Mouse (Mus musculus) forebrain, embryonic 15.5 days (tissue): ENCODE data around the gene Vps13d. TPM values are rescaled to one million over a fixed set of nuclear protein-coding genes. Genes with fewer than 3 reads are reported as not detected.

Experiments
- ATAC-seq: fragments of 200-750 bp; cut with Nextera tagmentation; replicated peaks from 2 replicates; pipeline ENCODE4 v1.8.0; 2017; ENCODE audit warnings: mild to moderate bottlenecking, moderate TSS enrichment, moderate library complexity
- H3K27ac ChIP-seq: fragments of 300-500 bp; sonication (generic); replicated peaks from 2 replicates; pipeline ENCODE4 v1.5.1; 2015; ENCODE audit warnings: mild to moderate bottlenecking, inconsistent platforms
- H3K27me3 ChIP-seq: fragments of 300-500 bp; sonication (generic); 2 replicates; pipeline ENCODE4 v1.6.1; 2015; ENCODE audit warnings: inconsistent platforms
- H3K36me3 ChIP-seq: fragments of 300-500 bp; sonication (generic); 2 replicates; pipeline ENCODE4 v1.6.1; 2015; ENCODE audit warnings: mild to moderate bottlenecking, inconsistent platforms
- H3K4me1 ChIP-seq: fragments of 300-500 bp; sonication (generic); 2 replicates; pipeline ENCODE4 v1.6.1; 2015; ENCODE audit warnings: inconsistent platforms
- H3K4me2 ChIP-seq: fragments of 300-500 bp; sonication (generic); replicated peaks from 2 replicates; pipeline ENCODE4 v1.6.1; 2015; ENCODE audit warnings: mild to moderate bottlenecking, inconsistent platforms
- H3K4me3 ChIP-seq: fragments of 300-500 bp; sonication (generic); 2 replicates; pipeline ENCODE4 v1.5.1; 2015; ENCODE audit warnings: mild to moderate bottlenecking, inconsistent platforms
- H3K9ac ChIP-seq: fragments of 300-500 bp; sonication (generic); replicated peaks from 2 replicates; pipeline ENCODE4 v1.6.1; 2015; ENCODE audit warnings: mild to moderate bottlenecking, inconsistent platforms
- H3K9me3 ChIP-seq: fragments of 300-500 bp; sonication (generic); 2 replicates; pipeline ENCODE4 v1.6.1; 2016; ENCODE audit warnings: inconsistent platforms
- WGBS: fragments of 180-500 bp; shearing (Covaris S2); methylation state at CpG from one replicate; pipeline ENCODE4 v1.1.7; 2015; ENCODE audit warnings: mixed read lengths; 5-methylcytosine and 5-hydroxymethylcytosine counted together
- polyA plus RNA-seq: library from polyadenylated mRNA; unstranded; fragments of >200 nt; fragmentation: Nextera tagmentation; extraction: Ambion mirVana; gene quantifications from 2 replicates; pipeline ENCODE4 v1.2.1, GENCODE M21; 2015

The Vps13d gene
- polyA plus RNA-seq, 1 experiment from 2014 or later = 9.4 TPM

GRCm38 (mm10) chr4:144969030-144969429 lies 225.8 kb downstream of the Vps13d start:
- H3K4me1 ChIP-seq = no peaks in the 10 kb centered on the region
- ATAC-seq = no peak
- no peaks in the 10 kb centered on the region for H3K36me3 ChIP-seq
- WGBS = 72% methylated on average over 6 of the region's 6 CpGs
- no peak overlapping the region for H3K4me3 ChIP-seq
- H3K4me2 ChIP-seq = no peak overlapping the region
- H3K9me3 ChIP-seq = no peaks in the 10 kb centered on the region
- no peaks in the 10 kb centered on the region for H3K27me3 ChIP-seq
- no peak overlapping the region for H3K27ac ChIP-seq
- H3K9ac ChIP-seq = no peak overlapping the region

GRCm38 (mm10) chr4:144968371-144968770 lies 226.4 kb downstream of the Vps13d start:
- Histone ChIP-seq H3K27me3 (no peaks in the 10 kb centered on the region), H3K4me3 (no peak overlapping the region), H3K9ac (no peak overlapping the region), H3K36me3 (no peaks in the 10 kb centered on the region), H3K4me1 (no peaks in the 10 kb centered on the region), H3K9me3 (no peaks in the 10 kb centered on the region), H3K27ac (no peak overlapping the region), H3K4me2 (no peak overlapping the region)
- 94% methylated on average over 3 of the region's 3 CpGs for WGBS
- no peak for ATAC-seq

GRCm38 (mm10) chr4:144965255-144965654 lies 229.6 kb downstream of the Vps13d start:
- 70% methylated on average over 2 of the region's 2 CpGs for WGBS
- H3K4me3 ChIP-seq = no peak overlapping the region
- no peaks in the 10 kb centered on the region for H3K36me3 ChIP-seq
- H3K27me3 ChIP-seq = no peaks in the 10 kb centered on the region
- H3K9me3 ChIP-seq = no peaks in the 10 kb centered on the region
- no peak overlapping the region for H3K9ac ChIP-seq
- H3K4me2 ChIP-seq = no peak overlapping the region
- no peak overlapping the region for H3K27ac ChIP-seq
- no peaks in the 10 kb centered on the region for H3K4me1 ChIP-seq
- no peak for ATAC-seq

DNA sequence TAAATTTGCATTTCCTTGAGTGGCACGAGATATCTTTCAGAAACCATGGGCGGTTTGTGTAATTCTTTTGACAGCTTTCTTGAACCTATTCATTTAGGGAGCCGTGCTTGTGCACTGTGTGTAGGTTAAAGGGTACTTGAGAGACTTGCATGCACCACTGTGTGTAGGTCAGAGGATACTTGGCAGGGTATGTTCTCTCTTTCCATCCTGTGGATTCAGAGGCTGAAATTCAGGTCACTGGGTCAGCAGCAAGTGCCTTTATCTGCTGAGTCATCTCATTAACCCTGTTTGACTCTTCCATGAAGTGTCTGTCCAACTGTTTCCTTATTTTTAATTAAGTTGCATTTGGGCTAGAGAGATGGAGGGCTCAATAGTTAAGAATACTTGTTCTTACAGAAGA lies 233.1 kb downstream of the Vps13d start:
- H3K4me2 ChIP-seq = no peak overlapping the region
- H3K4me3 ChIP-seq = no peak overlapping the region
- no peak overlapping the region for H3K9ac ChIP-seq
- no peaks in the 10 kb centered on the region for H3K27me3 ChIP-seq
- H3K9me3 ChIP-seq = no peaks in the 10 kb centered on the region
- no peak for ATAC-seq
- no peaks in the 10 kb centered on the region for H3K36me3 ChIP-seq
- no peak overlapping the region for H3K27ac ChIP-seq
- no peaks in the 10 kb centered on the region for H3K4me1 ChIP-seq
- 56% methylated on average over 3 of the region's 3 CpGs for WGBS

DNA sequence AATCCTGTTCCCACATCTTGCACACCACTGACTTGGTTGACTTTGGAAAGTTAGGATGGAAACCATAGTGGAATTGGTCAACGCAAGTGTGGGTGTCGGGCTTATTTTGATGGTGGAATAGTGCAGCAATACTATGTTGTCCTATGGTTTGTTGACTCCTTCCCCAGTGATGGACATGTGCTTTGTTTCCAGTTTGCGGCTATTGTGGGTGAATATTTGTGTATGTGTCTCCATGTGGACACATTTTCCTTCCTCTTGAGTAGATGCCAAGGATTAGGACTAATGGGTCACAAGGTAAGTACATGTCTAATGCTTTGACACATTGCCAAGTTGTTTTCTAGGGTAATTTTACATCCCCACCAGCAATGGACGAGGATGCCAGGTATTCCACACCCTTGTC lies 233.6 kb downstream of the Vps13d start:
- Histone ChIP-seq H3K4me1 (no peaks in the 10 kb centered on the region), H3K27ac (no peak overlapping the region), H3K9me3 (no peaks in the 10 kb centered on the region), H3K36me3 (no peaks in the 10 kb centered on the region), H3K27me3 (no peaks in the 10 kb centered on the region), H3K9ac (no peak overlapping the region), H3K4me3 (no peak overlapping the region), H3K4me2 (no peak overlapping the region)
- WGBS = 71% methylated on average over 4 of the region's 4 CpGs
- ATAC-seq = no peak

- no peak overlapping the region for H3K4me3 ChIP-seq
- 56% methylated on average over 8 of the region's 8 CpGs for WGBS
- no peaks in the 10 kb centered on the region for H3K36me3 ChIP-seq
- H3K27ac ChIP-seq = no peak overlapping the region
- H3K9me3 ChIP-seq = no peaks in the 10 kb centered on the region
- no peak overlapping the region for H3K4me2 ChIP-seq
- H3K4me1 ChIP-seq = no peaks in the 10 kb centered on the region
- no peaks in the 10 kb centered on the region for H3K27me3 ChIP-seq
- H3K9ac ChIP-seq = no peak overlapping the region
- no peak for ATAC-seq
These were observed 234.5 kb downstream of the Vps13d start for GRCm38 (mm10) chr4:144960188-144960904.

GRCm38 (mm10) chr4:144957721-144958120 lies 237.1 kb downstream of the Vps13d start:
- Histone ChIP-seq H3K9ac (no peak overlapping the region), H3K27ac (no peak overlapping the region), H3K4me2 (no peak overlapping the region), H3K36me3 (no peaks in the 10 kb centered on the region), H3K9me3 (no peaks in the 10 kb centered on the region), H3K27me3 (no peaks in the 10 kb centered on the region), H3K4me1 (no peaks in the 10 kb centered on the region), H3K4me3 (no peak overlapping the region)
- 72% methylated on average over 2 of the region's 2 CpGs for WGBS
- no peak for ATAC-seq

DNA sequence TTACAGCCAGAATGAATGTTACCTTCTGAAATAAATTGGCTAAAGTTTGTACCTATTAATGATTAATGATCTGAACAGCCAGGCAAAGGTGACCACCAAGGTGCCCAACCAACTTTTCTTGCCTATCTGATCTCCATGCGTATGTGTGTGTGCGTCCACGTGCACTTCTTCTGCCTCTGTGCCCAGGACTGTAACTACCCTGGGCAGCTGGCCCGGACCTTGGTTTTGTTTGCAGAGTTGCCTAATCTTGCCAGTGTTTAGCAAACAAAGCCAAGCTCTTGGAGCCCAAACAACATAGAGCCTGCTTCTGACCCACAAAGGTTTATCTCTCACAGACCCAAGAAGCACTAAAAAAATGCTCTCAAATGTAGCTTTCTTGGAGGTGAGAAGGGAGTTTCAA lies 237.6 kb downstream of the Vps13d start:
- no peaks in the 10 kb centered on the region for H3K4me1 ChIP-seq
- no peak overlapping the region for H3K9ac ChIP-seq
- H3K27me3 ChIP-seq = no peaks in the 10 kb centered on the region
- H3K9me3 ChIP-seq = no peaks in the 10 kb centered on the region
- WGBS = 76% methylated on average over 4 of the region's 4 CpGs
- no peak overlapping the region for H3K4me2 ChIP-seq
- ATAC-seq = no peak
- no peaks in the 10 kb centered on the region for H3K36me3 ChIP-seq
- no peak overlapping the region for H3K27ac ChIP-seq
- no peak overlapping the region for H3K4me3 ChIP-seq

- Histone ChIP-seq H3K27ac (no peak overlapping the region), H3K9ac (no peak overlapping the region)
These were observed 238.5 kb downstream of the Vps13d start for GRCm38 (mm10) chr4:144956293-144956692.

GRCm38 (mm10) chr4:144955863-144956262 lies 238.9 kb downstream of the Vps13d start:
- Histone ChIP-seq H3K36me3 (no peaks in the 10 kb centered on the region), H3K27me3 (no peaks in the 10 kb centered on the region), H3K4me3 (no peak overlapping the region), H3K4me1 (no peaks in the 10 kb centered on the region), H3K9ac (no peak overlapping the region), H3K27ac (no peak overlapping the region), H3K9me3 (no peaks in the 10 kb centered on the region), H3K4me2 (no peak overlapping the region)
- WGBS = 95% methylated on average over 1 of the region's 1 CpGs
- ATAC-seq = no peak

More at GRCm38 (mm10) chr4:144956293-144956692, 238.5 kb downstream of the Vps13d start:
- H3K4me3 ChIP-seq = no peak overlapping the region
- H3K27me3 ChIP-seq = no peaks in the 10 kb centered on the region
- no peak overlapping the region for H3K4me2 ChIP-seq
- H3K36me3 ChIP-seq = no peaks in the 10 kb centered on the region
- no peaks in the 10 kb centered on the region for H3K9me3 ChIP-seq
- WGBS = 81% methylated on average over 1 of the region's 1 CpGs
- ATAC-seq = no peak
- H3K4me1 ChIP-seq = no peaks in the 10 kb centered on the region

DNA sequence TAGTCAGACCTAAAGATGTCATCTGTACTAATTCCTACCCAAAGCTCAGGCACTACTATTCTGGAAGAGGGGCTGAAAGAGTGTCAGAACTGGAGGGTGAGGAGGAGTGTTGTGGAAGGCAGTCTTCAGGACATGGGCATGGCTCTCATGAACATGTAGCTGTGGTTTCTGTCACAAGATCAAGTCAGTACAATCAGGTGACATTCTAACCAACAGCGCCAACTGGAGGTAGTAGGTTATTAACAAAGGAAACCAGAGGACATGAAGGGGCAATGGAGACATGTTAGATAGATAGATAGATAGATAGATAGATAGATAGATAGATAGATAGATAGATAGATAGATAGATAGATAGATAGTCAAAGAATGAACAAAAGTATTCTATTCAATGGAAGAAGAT lies 241.4 kb downstream of the Vps13d start:
- Histone ChIP-seq H3K9ac (no peak overlapping the region), H3K36me3 (no peaks in the 10 kb centered on the region), H3K4me1 (0 out of 2 replicates have a peak, but pooled peaks cover 4% of the 10 kb centered on the region), H3K4me3 (no peak overlapping the region), H3K4me2 (no peak overlapping the region), H3K27ac (no peak overlapping the region), H3K27me3 (no peaks in the 10 kb centered on the region), H3K9me3 (no peaks in the 10 kb centered on the region)
- 98% methylated on average over 1 of the region's 1 CpGs for WGBS
- no peak for ATAC-seq

- H3K36me3 ChIP-seq = no peaks in the 10 kb centered on the region
- H3K4me2 ChIP-seq = no peak overlapping the region
- H3K9ac ChIP-seq = no peak overlapping the region
- H3K4me1 ChIP-seq = 0 out of 2 replicates have a peak, but pooled peaks cover 4% of the 10 kb centered on the region
- H3K9me3 ChIP-seq = no peaks in the 10 kb centered on the region
- ATAC-seq = no peak
- 76% methylated on average over 7 of the region's 7 CpGs for WGBS
- H3K27me3 ChIP-seq = no peaks in the 10 kb centered on the region
- no peak overlapping the region for H3K27ac ChIP-seq
- no peak overlapping the region for H3K4me3 ChIP-seq
These were observed 242.9 kb downstream of the Vps13d start for GRCm38 (mm10) chr4:144951859-144952258.

DNA sequence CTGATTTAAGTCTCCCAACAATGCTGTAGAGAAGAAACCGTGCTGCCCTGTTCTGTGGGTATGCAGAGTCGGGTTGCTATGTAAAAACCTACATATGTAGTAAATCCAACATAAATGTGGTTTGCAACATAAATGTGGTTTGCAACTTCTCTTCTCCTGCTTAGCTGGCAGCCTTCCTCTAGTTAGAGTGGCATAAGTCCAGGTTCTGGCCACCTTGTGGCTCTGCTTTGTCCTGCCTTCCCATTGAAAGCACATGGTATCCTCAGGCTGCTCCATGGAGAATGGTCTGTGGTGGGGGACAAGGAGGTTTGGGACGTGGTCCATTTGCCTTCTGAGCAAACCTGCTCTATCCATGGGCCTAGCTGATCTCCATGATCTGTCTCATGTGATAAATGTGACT lies 243.9 kb downstream of the Vps13d start:
- Histone ChIP-seq H3K27me3 (no peaks in the 10 kb centered on the region), H3K9ac (no peak overlapping the region), H3K4me2 (no peak overlapping the region), H3K27ac (no peak overlapping the region), H3K4me3 (no peak overlapping the region), H3K9me3 (no peaks in the 10 kb centered on the region), H3K36me3 (no peaks in the 10 kb centered on the region), H3K4me1 (0 out of 2 replicates have a peak, but pooled peaks cover 4% of the 10 kb centered on the region)
- WGBS = 82% methylated on average over 3 of the region's 3 CpGs
- no peak for ATAC-seq
